Mouse (Mus musculus) liver, embryonic 11.5 days (tissue): ENCODE measurements around the gene Pkd1. TPM values are rescaled to one million over a fixed set of nuclear protein-coding genes. Genes with fewer than 3 reads are reported as not detected.

ENCODE experiments used
- ATAC-seq: fragments of 200-750 bp; cut with Nextera tagmentation; replicated peaks from 2 replicates; pipeline ENCODE4 v1.8.0; 2017; ENCODE audit warnings: moderate number of reproducible peaks, mild to moderate bottlenecking, moderate TSS enrichment, moderate library complexity; ENCODE audit not compliant: low FRiP score
- DNase-seq: peaks from one replicate; pipeline ENCODE4 v3.0.0-alpha.2; 2017; ENCODE audit warnings: low spot score
- H3K27ac ChIP-seq: fragments of 300-500 bp; sonication (generic); 2 replicates; pipeline ENCODE4 v1.5.1; 2014; ENCODE audit warnings: mild to moderate bottlenecking, low read depth, low read length, control low read depth
- H3K27me3 ChIP-seq: fragments of 300-500 bp; sonication (generic); replicated peaks from 2 replicates; pipeline ENCODE4 v1.6.1; 2014; ENCODE audit warnings: low read length, mixed read lengths; ENCODE audit not compliant: control insufficient read depth, insufficient read depth
- H3K36me3 ChIP-seq: fragments of 300-500 bp; sonication (generic); 2 replicates; pipeline ENCODE4 v1.6.1; 2014; ENCODE audit warnings: mild to moderate bottlenecking, low read length, moderate library complexity, mixed read lengths; ENCODE audit not compliant: control insufficient read depth, insufficient read depth
- H3K4me1 ChIP-seq: fragments of 300-500 bp; sonication (generic); replicated peaks from 2 replicates; pipeline ENCODE4 v1.6.1; 2014; ENCODE audit warnings: low read length, mixed read lengths; ENCODE audit not compliant: control insufficient read depth, insufficient read depth
- H3K4me2 ChIP-seq: fragments of 300-500 bp; sonication (generic); 2 replicates; pipeline ENCODE4 v1.6.1; 2014; ENCODE audit warnings: mild to moderate bottlenecking, control low read depth, moderate library complexity
- H3K4me3 ChIP-seq: fragments of 300-500 bp; sonication (generic); 2 replicates; pipeline ENCODE4 v1.5.1; 2014; ENCODE audit warnings: low read depth, low read length, control low read depth
- H3K9ac ChIP-seq: fragments of 300-500 bp; sonication (generic); 2 replicates; pipeline ENCODE4 v1.6.1; 2014; ENCODE audit warnings: low read depth, low read length, control low read depth
- H3K9me3 ChIP-seq: fragments of 300-500 bp; sonication (generic); 2 replicates; pipeline ENCODE4 v1.6.1; 2016; ENCODE audit warnings: low read length, inconsistent platforms, mixed read lengths; ENCODE audit not compliant: control insufficient read depth
- WGBS: fragments of 180-500 bp; shearing (Covaris S2); extraction: QIAGEN DNeasy Blood & Tissue Kit; methylation state at CpG from one replicate; pipeline ENCODE4 v1.1.7; 2014; 5-methylcytosine and 5-hydroxymethylcytosine counted together
- polyA plus RNA-seq: library from polyadenylated mRNA; unstranded; fragments of >200 nt; fragmentation: Nextera tagmentation; extraction: Ambion mirVana; gene quantifications from 2 replicates; pipeline ENCODE4 v1.2.1, GENCODE M21; 2014

Gene Pkd1
- polyA plus RNA-seq, 1 experiment from 2014 or later, result 12.2 TPM

- Histone ChIP-seq H3K27ac (no peak overlapping the region), H3K9me3 (no peaks in the 10 kb centered on the region), H3K4me3 (no peak overlapping the region), H3K36me3 (peaks cover 5% of the 10 kb centered on the region), H3K9ac (no peak overlapping the region; the same call in 1 of the 2 replicates), H3K4me1 (peaks cover 10% of the 10 kb centered on the region), H3K27me3 (no peaks in the 10 kb centered on the region), H3K4me2 (no peak overlapping the region)
- DNase-seq (no peak), ATAC-seq (no peak)
- 90% methylated on average over 4 of the region's 4 CpGs for WGBS
Observed at GRCm38 (mm10) chr17:24638214-24638613, 88.6 kb downstream of the Pkd1 start.

DNA sequence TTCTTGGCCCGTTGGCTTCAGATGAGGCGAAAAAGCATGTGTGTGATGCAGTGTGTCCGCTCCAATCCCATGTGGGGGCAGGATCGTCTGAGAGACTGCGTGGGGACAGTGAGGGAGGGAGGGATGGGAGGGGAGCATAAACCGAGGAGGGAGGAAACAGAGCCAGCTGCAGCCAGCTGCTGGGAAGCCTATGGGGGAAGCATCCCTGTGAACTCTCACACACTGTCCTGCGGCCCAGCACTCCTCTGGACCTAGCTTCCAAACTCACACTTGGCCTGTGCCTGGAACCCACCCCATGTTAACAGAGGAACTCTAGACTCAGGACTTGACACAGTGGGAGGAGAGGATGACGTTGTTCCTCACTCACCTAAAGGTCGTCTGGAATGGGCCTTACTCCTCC, 89.2 kb downstream of the Pkd1 start:
- Histone ChIP-seq H3K9ac (no peak overlapping the region), H3K27ac (no peak overlapping the region), H3K4me1 (peaks cover 6% of the 10 kb centered on the region), H3K4me2 (no peak overlapping the region), H3K36me3 (peaks cover 5% of the 10 kb centered on the region; the same call in 1 of the 2 replicates), H3K9me3 (no peaks in the 10 kb centered on the region), H3K27me3 (no peaks in the 10 kb centered on the region), H3K4me3 (no peak overlapping the region)
- DNase-seq (no peak), ATAC-seq (0 out of 2 replicates have a peak, but pooled peaks have one; percentile 21)
- 68% methylated on average over 9 of the region's 9 CpGs for whole genome bisulfite sequencing

- H3K27me3 ChIP-seq, result no peaks in the 10 kb centered on the region
- 80% methylated on average over 5 of the region's 5 CpGs for WGBS
- no peaks in the 10 kb centered on the region for H3K9me3 ChIP-seq
- DNase-seq (no peak), ATAC-seq (no peak)
- H3K36me3 ChIP-seq, result peaks cover 5% of the 10 kb centered on the region; the same call in 1 of the 2 replicates
- H3K9ac ChIP-seq, result no peak overlapping the region
- H3K4me2 ChIP-seq, result no peak overlapping the region
- no peak overlapping the region for H3K4me3 ChIP-seq
- H3K27ac ChIP-seq, result no peak overlapping the region
- peaks cover 13% of the 10 kb centered on the region for H3K4me1 ChIP-seq
Observed at GRCm38 (mm10) chr17:24639571-24639988, 89.9 kb downstream of the Pkd1 start.

- Histone ChIP-seq H3K4me3 (no peak overlapping the region), H3K27ac (no peak overlapping the region), H3K9ac (no peak overlapping the region), H3K4me1 (peaks cover 18% of the 10 kb centered on the region), H3K36me3 (peaks cover 5% of the 10 kb centered on the region; the same call in 1 of the 2 replicates), H3K27me3 (no peaks in the 10 kb centered on the region), H3K9me3 (no peaks in the 10 kb centered on the region), H3K4me2 (no peak overlapping the region)
- DNase-seq, result no peak
- 85% methylated on average over 7 of the region's 7 CpGs for WGBS
- no peak for ATAC-seq
Observed at GRCm38 (mm10) chr17:24640119-24640518, 90.5 kb downstream of the Pkd1 start.

GRCm38 (mm10) chr17:24640581-24640980, 90.9 kb downstream of the Pkd1 start:
- no peak overlapping the region for H3K9ac ChIP-seq
- no peak overlapping the region for H3K4me2 ChIP-seq
- H3K27me3 ChIP-seq, result no peaks in the 10 kb centered on the region
- peaks cover 22% of the 10 kb centered on the region for H3K4me1 ChIP-seq
- 95% methylated on average over 15 of the region's 15 CpGs for WGBS
- peaks cover 5% of the 10 kb centered on the region; the same call in 1 of the 2 replicates for H3K36me3 ChIP-seq
- ATAC-seq, result no peak
- DNase-seq, result no peak
- no peak overlapping the region for H3K4me3 ChIP-seq
- H3K27ac ChIP-seq, result no peak overlapping the region
- no peaks in the 10 kb centered on the region for H3K9me3 ChIP-seq

DNA sequence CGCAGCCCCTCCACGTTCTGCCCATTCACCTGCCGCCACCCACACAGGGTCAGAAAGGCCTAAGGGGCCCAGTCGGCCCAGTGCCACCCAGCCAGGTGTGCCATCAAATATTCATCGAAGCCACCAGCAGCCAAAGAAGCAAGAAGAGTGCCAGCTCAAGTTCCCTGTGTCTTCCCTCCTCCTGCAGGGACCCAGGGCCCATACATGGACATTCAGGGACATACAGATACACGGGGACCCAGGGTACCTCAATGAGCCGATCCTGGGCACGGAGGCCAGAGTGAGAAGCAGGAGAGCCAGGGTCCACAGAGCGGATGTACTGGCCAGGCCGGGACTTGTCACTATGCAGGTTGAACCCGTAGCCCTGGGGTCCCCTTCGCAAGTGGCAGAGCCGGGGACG, 92.3 kb downstream of the Pkd1 start:
- no peaks in the 10 kb centered on the region for H3K9me3 ChIP-seq
- 91% methylated on average over 14 of the region's 14 CpGs for WGBS
- peaks cover 26% of the 10 kb centered on the region for H3K4me1 ChIP-seq
- no peaks in the 10 kb centered on the region for H3K27me3 ChIP-seq
- H3K9ac ChIP-seq, result no peak overlapping the region
- H3K4me3 ChIP-seq, result no peak overlapping the region
- no peak overlapping the region for H3K4me2 ChIP-seq
- ATAC-seq, result no peak
- DNase-seq, result no peak
- peaks cover 5% of the 10 kb centered on the region; the same call in 1 of the 2 replicates for H3K36me3 ChIP-seq
- H3K27ac ChIP-seq, result no peak overlapping the region

DNA sequence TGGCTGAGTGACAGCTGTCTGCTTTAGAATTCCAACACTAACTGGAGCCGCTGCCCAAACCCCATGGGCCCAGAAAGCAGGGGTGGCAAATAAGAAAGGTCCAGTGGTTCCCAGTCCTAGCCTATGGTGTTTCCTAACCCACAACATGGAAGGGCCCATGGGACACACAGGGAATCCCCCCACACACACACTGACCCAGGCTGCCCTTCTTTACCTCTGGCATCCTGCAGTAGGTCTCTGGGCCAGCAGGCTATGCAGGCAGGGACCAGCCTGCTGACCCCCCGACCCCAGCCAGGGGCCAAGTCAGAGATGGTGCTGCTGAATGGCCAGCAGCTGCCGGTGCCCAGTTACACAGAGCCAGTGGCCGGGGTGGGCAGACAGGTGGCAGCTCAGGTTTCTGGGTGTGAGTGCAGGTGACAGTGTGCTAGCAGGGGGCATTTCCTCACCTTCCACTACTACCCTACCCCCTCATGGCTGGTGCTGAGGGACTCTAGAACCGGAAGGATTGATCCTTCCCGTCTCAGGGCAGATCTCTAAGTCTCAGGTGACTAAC, 93.2 kb downstream of the Pkd1 start:
- DNase-seq (no peak), ATAC-seq (no peak)
- H3K27ac ChIP-seq, result no peak overlapping the region
- H3K9ac ChIP-seq, result no peak overlapping the region
- H3K9me3 ChIP-seq, result no peaks in the 10 kb centered on the region
- H3K36me3 ChIP-seq, result peaks cover 5% of the 10 kb centered on the region; the same call in 1 of the 2 replicates
- H3K4me1 ChIP-seq, result peaks cover 29% of the 10 kb centered on the region
- no peak overlapping the region for H3K4me2 ChIP-seq
- H3K4me3 ChIP-seq, result no peak overlapping the region
- H3K27me3 ChIP-seq, result no peaks in the 10 kb centered on the region
- 68% methylated on average over 6 of the region's 6 CpGs for WGBS

GRCm38 (mm10) chr17:24644030-24644715, 94.5 kb downstream of the Pkd1 start:
- DNase-seq, result no peak
- Histone ChIP-seq H3K27me3 (peaks cover 5% of the 10 kb centered on the region; the same call in 1 of the 2 replicates), H3K4me1 (peaks cover 29% of the 10 kb centered on the region), H3K27ac (peak overlapping the region; percentile 58; the same call in 1 of the 2 replicates), H3K4me2 (peak overlapping the region; percentile 6), H3K9me3 (no peaks in the 10 kb centered on the region), H3K9ac (peak overlapping the region; percentile 40; the same call in 1 of the 2 replicates), H3K36me3 (peaks cover 2% of the 10 kb centered on the region; the same call in 1 of the 2 replicates), H3K4me3 (no peak overlapping the region)
- no peak for ATAC-seq
- 41% methylated on average over 7 of the region's 7 CpGs for whole genome bisulfite sequencing
